Mouse (Mus musculus): ENCODE measurements around the gene Rbmx. TPM values are rescaled to one million over a fixed set of nuclear protein-coding genes. Genes with fewer than 3 reads are reported as not detected.

The Rbmx gene
- total RNA-seq (2014; fragmentation: Nextera tagmentation) (81.2 and 92.6 TPM in 2 replicates), total RNA-seq (2017) (74.0 and 74.1 TPM in 2 replicates)

- peak; percentile 93 for ATAC-seq (replicated peaks; ENCODE audit: poor library complexity, severe bottlenecking)
Measured at GRCm38 (mm10) chrX:57392367-57393246, at the start of gene Rbmx. TSS of gene Rbmx (minus strand) at chrX:57393036.

- ATAC-seq (replicated peaks; ENCODE audit: poor library complexity, severe bottlenecking) = no peak
Measured at GRCm38 (mm10) chrX:57433897-57434296, 41.1 kb upstream of the Rbmx start.

- peak; percentile 42; the same call in 1 of the 2 replicates for ATAC-seq (replicated peaks; ENCODE audit: poor library complexity, severe bottlenecking)
Measured at GRCm38 (mm10) chrX:57431610-57432009, 38.8 kb upstream of the Rbmx start.

- no peak for ATAC-seq (replicated peaks; ENCODE audit: poor library complexity, severe bottlenecking)
Measured at GRCm38 (mm10) chrX:57408769-57409168, 15.9 kb upstream of the Rbmx start, which contains the start of gene Gm364. TSS of gene Gm364 (plus strand) at chrX:57409154.

- peak; percentile 63 for ATAC-seq (replicated peaks; ENCODE audit: poor library complexity, severe bottlenecking)
Measured at GRCm38 (mm10) chrX:57403651-57404050, 10.8 kb upstream of the Rbmx start.

GRCm38 (mm10) chrX:57401388-57401787 lies 8.6 kb upstream of the Rbmx start:
- ATAC-seq (replicated peaks; ENCODE audit: poor library complexity, severe bottlenecking) = peak; percentile 69

- no peak for ATAC-seq (replicated peaks; ENCODE audit: poor library complexity, severe bottlenecking)
Measured at GRCm38 (mm10) chrX:57393412-57393811, 576 bp upstream of the Rbmx start.

GRCm38 (mm10) chrX:57380915-57381314 lies 11.9 kb downstream of the Rbmx start:
- no peak for ATAC-seq (replicated peaks; ENCODE audit: poor library complexity, severe bottlenecking)

- ATAC-seq (replicated peaks; ENCODE audit: poor library complexity, severe bottlenecking) = no peak
Measured at GRCm38 (mm10) chrX:57378579-57378978, 14.3 kb downstream of the Rbmx start.

- peak; percentile 73 for ATAC-seq (replicated peaks; ENCODE audit: poor library complexity, severe bottlenecking)
Measured at GRCm38 (mm10) chrX:57377096-57377495, 15.7 kb downstream of the Rbmx start.

- ATAC-seq (replicated peaks; ENCODE audit: poor library complexity, severe bottlenecking) = no peak
Measured at GRCm38 (mm10) chrX:57374029-57374428, 18.8 kb downstream of the Rbmx start.

GRCm38 (mm10) chrX:57373543-57373942 lies 19.3 kb downstream of the Rbmx start:
- ATAC-seq (replicated peaks; ENCODE audit: poor library complexity, severe bottlenecking) = no peak

- ATAC-seq (replicated peaks; ENCODE audit: poor library complexity, severe bottlenecking) = peak; percentile 95
Measured at GRCm38 (mm10) chrX:57372965-57373364, 19.9 kb downstream of the Rbmx start.

- peak; percentile 69 for ATAC-seq (replicated peaks; ENCODE audit: poor library complexity, severe bottlenecking)
Measured at GRCm38 (mm10) chrX:57364891-57365569, 27.8 kb downstream of the Rbmx start.

GRCm38 (mm10) chrX:57359316-57359715 lies 33.5 kb downstream of the Rbmx start:
- no peak for ATAC-seq (replicated peaks; ENCODE audit: poor library complexity, severe bottlenecking)

- ATAC-seq (replicated peaks; ENCODE audit: poor library complexity, severe bottlenecking) = no peak
Measured at GRCm38 (mm10) chrX:57339220-57339619, 53.6 kb downstream of the Rbmx start.

- ATAC-seq (replicated peaks; ENCODE audit: poor library complexity, severe bottlenecking) = peak; percentile 54
Measured at GRCm38 (mm10) chrX:57338371-57339211, 54.2 kb downstream of the Rbmx start, which contains the start of gene Arhgef6. TSS of gene Arhgef6 (minus strand) at chrX:57338729.

GRCm38 (mm10) chrX:57337582-57337981 lies 55.3 kb downstream of the Rbmx start:
- no peak for ATAC-seq (replicated peaks; ENCODE audit: poor library complexity, severe bottlenecking)

GRCm38 (mm10) chrX:57336958-57337357 lies 55.9 kb downstream of the Rbmx start:
- peak; percentile 60 for ATAC-seq (replicated peaks; ENCODE audit: poor library complexity, severe bottlenecking)

GRCm38 (mm10) chrX:57335313-57335712 lies 57.5 kb downstream of the Rbmx start:
- peak; percentile 77 for ATAC-seq (replicated peaks; ENCODE audit: poor library complexity, severe bottlenecking)

All from granulocyte monocyte progenitor cell, adult 5-6 weeks (primary cell).